Mouse (Mus musculus): ENCODE measurements around the gene Rccd1.

Rccd1 gene

DNA sequence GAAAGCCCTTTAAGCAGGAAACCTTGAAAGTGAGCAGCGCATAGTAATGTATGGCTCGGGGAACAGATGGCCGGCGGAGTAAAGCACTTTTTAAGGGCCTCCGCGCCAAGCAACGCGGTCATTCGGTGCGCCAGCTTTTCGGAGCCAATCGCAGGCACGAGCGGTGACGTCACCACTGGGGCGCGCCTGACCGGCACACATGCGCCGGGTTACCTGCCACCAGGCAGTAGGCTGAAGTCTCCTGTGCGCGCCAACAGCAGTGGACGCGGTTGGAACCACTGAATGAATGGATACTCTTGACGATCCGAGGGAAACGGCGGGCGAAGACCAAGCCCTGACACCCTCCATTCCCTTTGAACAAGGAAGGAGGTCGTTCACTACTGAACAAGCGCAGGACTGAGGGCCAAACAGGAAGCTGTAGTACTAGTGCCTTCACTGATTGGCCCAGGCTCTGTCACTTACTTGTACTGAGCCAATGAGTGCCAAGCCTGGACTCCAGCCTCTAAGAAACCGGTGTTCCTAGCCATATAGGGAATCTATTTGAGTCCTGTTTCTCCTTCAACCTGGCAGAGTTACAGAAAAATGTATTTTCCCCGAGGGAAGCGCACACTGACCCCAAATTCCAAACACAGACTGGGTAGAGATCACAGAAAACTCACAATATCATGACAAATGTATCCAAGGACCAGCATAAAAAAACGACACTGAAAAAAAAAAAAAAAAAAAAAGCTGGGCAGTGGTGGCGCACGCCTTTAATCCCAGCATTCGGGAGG, at the start of gene Rccd1:
TSS of gene Rccd1 (minus strand) at position 412 of the 773 bp plus-strand sequence.
- CTCF ChIA-PET, result interaction anchor here (0.6 to 0.7 kb wide), 6 partner anchors 16 to 303 kb away, joined by 3 to 11 read pairs (median 7); no protein-coding TSS in a partner anchor

DNA sequence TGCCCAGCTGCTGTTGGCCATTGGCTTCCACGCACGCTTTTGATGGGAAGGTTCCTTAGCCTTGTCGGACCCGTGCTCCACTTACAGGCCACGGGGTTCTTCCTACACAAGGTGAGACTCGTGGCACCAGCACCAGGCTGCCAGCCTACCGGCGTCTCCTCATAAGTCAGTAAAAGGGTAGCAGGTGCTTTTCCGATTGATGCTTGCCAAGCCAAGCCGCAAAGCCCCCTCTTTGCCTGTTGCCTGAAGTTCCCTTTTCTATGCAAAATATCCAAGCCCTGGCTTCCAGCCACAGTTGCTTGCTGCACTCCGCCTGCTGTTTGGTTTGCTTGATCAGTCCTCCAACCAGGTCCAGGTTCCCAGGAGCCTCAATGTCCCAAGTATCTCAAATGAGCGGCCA, 49.6 kb upstream of the Rccd1 start:
- CTCF ChIA-PET, result interaction anchor here (0.9 to 1.0 kb wide), 2 partner anchors 173 to 233 kb away, joined by 3 to 5 read pairs; no protein-coding TSS in a partner anchor

DNA sequence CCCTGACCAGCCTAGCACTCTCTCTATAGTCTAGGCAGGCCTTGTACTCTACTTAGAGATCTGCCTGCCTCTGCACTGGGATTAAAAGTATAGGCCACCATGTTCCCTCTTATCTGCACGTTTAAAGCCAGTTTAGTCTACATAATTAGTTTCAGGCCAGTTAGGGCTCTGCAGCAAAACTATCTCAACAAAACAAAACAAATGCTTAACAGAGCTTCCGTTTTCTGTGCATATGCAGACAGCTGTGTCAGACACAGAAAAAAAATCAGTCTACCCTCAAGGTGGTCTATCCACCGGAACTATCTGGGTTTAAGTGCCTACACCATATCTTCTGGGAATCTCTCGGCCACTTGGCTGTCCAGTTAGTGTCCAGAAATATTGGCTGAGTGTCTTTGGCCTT, 49.1 kb upstream of the Rccd1 start:
- CTCF ChIA-PET, result interaction anchor here (0.6 to 1.0 kb wide), 3 partner anchors 12 to 232 kb away, joined by 3 to 5 read pairs (median 3); no protein-coding TSS in a partner anchor

DNA sequence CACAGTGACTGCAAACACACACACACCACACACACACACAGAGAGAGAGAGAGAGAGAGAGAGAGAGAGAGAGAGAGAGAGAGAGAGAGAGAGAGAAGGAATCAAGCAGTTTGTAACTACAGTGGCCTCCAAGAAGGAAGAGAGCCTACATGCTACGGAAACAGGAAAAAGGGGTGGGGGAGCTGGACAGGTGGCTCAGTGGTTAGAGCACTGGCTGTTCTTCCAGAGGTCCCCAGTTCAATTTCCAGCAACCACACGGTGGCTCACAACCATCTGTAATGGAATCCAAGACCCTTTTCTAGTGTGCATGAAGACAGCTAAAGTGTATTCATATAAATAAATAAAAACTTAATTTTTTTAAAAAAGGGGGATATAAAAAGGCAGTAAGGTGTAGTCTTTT, 48.4 kb upstream of the Rccd1 start:
- CTCF ChIA-PET, result interaction anchor here (0.6 to 1.0 kb wide), 4 partner anchors 232 to 281 kb away, joined by 3 to 7 read pairs (median 4); no protein-coding TSS in a partner anchor

DNA sequence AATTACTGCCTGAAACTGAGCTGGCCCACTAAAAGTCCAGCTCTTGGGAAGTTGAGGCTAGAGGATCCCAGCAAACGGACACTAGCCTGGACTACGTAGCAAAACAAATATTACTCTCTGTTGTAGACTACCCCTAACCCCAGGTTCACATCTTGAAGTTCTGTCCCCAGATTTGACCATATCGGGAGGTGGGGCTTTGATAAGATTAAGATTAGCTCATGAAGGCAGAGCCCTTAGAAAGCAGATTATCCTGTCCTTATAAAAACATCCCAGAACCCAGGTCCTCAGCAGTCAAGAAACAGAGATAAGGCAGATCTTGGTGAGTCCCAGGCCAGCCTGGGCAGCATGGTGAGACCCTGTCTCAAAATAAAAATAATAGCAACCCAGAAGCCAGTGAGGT, 47.9 kb upstream of the Rccd1 start:
- CTCF ChIA-PET, result interaction anchor here (0.6 to 0.8 kb wide), 5 partner anchors 41 to 281 kb away, joined by 3 to 12 read pairs (median 3); no protein-coding TSS in a partner anchor

DNA sequence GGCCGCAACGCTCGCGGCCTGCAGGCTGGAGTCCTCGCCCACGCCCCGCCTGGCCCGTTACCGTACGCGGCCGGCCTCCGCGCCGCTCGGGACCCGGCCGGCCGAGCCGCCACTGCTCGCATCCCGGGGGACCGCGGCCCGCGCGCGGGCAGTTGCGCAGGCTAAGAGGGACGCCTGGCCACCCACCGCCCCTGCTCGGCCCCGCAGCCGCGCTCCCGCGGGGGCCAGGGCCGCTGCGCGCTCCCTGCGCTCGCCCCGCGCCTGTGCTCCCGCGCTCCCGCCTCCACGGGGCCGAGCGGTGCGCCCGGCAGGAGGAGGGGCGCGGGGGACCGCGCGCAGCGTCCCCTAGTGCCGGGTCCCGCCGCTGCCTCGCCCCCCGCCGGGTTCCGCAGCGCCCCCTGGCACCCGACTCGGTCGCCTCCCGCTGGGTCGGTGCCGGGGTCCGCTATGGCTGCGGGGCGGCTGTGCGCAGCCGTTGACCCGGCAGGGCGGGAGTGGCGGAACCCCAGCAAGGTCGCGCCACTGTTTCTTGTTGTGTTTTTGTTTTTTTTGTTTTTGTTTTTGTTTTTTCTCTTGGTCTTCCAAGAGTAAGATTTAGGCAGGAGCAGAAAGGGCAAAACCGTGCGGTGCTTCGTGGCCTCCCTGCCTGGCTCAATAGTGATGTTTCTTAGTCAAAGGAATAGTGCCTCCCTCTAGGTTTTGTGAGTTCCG, 46.9 kb upstream of the Rccd1 start, which contains the start of gene Man2a2:
TSS of gene Man2a2 (minus strand) at position 335 of the 711 bp plus-strand sequence.
- CTCF ChIA-PET, result interaction anchor here (0.6 to 0.8 kb wide), 2 partner anchors 138 to 207 kb away, joined by 3 to 4 read pairs; no protein-coding TSS in a partner anchor

DNA sequence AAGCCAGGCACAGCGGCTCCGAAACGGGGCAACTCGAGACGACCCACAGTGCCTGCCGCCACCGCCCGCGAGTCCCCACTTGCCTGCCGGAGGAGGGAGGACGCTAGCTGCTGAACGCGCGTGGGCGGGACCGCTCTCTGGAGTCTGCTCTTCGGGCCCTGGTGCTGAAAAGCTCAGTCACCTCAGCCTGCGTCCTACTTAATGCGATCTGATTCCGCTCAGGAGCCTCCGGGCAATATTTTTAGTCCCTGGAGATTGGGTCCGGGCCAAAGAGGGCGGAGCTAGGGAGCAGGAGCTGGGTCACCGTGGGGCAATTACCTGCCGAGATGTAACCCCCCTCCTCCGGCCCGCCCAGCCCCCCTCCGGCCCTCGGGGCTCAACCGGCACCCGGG, 46.4 kb upstream of the Rccd1 start:
- CTCF ChIA-PET, result interaction anchor here (0.6 kb wide), 1 partner anchor 138 kb away, joined by 4 read pairs; no protein-coding TSS in a partner anchor

DNA sequence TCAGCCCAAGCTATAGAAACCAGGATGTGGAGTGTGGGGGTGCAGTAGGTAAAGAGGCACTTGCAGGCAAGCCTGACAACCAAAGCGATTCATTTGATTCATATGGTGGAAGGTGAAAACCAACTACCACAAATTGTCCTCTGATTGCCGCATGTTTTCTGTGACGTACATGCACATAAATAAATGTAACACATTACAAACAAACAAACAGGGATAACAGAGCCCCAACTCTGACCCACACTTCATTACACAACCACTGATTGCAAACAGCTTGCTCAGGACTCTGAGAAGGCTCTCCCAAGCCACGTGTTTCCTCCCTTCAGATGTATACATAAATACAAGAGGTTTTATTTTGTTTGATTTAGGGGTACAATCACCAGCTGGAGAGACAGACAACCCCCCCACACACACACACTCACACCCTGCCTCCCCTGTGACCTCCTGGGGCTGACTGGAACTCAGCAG, 45.7 kb upstream of the Rccd1 start:
- CTCF ChIA-PET, result interaction anchor here (0.6 to 1.0 kb wide), 3 partner anchors 17 to 111 kb away, joined by 4 to 6 read pairs (median 6); no protein-coding TSS in a partner anchor

DNA sequence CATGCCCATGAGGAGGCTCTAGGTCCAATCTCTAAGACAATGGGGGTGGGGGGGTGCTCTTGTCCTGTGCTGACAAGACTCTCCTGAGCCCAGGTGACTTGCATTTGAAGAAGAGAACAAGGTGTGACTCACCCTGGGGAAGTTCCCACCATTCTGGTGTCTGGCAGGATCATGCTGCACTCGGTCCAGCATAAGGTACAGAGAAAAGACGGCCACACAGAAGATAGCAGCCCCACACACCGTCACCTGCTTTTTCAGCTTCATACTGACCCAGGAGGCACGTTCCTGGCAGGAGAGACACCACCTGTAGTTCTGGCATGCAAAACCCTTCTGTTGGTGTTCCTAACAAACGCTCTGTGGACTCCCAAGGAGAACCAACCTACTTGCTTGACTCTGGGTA, 45.2 kb upstream of the Rccd1 start:
- CTCF ChIA-PET, result interaction anchor here (0.6 to 1.0 kb wide), 5 partner anchors 17 to 414 kb away, joined by 3 to 7 read pairs (median 6); no protein-coding TSS in a partner anchor

DNA sequence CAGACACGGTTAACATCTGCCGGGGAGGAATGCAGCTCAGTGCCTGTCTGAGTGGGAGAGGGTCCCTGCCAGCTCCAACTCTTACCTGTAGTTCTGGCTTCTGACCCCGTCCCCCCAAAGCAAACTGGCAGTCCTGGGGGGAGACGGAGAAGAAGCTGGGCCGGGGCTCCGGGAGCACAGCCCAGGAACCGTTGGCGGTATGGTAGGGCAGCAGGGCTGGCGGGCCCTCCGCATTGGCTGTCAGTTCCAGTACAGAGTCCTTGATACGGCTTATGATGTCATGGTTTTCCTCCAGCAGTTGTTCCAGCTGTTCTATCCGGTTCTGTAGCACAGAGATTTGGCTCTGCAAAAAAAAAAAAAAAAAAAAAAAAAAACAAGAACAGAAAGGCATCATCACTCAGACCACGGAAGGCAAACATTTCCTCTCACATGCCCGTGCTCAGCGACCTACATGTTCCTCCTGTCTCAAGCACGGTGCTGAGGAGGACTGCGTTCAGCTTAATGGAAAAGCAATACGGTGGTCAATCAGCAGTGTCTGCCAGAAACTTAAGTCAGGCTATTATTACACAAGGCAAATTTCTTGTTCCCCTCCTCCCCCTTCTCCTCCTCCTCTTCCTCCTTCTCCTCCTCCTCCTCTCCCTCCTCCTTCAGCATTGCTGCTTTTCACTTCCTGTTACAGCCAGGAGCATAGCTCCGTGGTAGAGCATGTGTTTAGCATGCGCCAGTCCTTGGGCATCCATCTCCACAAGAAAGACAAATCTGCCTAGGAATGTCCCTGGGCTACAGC, 44.6 kb upstream of the Rccd1 start:
- CTCF ChIA-PET, result interaction anchor here (0.7 to 1.0 kb wide), 4 partner anchors 18 to 415 kb away, joined by 3 to 7 read pairs (median 5); no protein-coding TSS in a partner anchor

DNA sequence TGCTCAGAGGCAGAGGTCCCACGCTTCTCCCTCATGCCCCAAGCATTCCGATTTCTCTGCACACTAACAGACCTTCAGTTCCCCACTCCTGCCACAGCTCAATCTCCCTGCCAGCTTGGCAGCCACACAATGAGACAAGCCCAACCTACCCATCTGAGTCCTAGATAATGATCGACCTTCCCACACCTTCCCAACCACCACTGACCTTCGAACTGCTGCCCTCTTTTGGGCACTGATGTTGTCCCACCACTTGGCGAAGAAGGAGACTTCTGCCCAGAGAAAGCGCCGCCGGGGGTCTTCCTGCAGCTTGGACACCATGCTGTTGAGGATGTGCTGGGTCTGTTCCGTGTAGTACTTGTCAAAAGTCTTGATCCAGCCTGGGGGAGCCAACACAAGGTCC, 43.8 kb upstream of the Rccd1 start:
- CTCF ChIA-PET, result no interaction called here

DNA sequence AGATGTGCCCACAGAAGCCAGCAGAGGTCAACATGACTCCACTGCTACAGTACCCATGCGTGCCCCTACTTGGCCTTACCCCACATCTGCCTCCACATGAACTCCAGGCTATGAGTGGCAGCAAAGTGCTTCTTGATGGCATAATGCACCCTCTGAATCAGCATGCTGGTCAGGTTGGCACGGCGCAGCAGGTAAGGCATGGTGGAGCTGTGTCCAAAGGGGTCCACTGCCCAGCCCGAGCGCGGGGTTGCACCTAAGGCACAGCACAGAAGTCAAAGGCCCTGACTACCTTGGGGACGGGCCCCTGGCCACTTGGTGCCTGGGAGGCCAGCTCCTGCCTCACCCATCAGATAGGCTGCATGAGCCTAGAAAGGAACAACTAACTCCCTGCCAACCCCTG, 43.0 kb upstream of the Rccd1 start:
- CTCF ChIA-PET, result no interaction called here

DNA sequence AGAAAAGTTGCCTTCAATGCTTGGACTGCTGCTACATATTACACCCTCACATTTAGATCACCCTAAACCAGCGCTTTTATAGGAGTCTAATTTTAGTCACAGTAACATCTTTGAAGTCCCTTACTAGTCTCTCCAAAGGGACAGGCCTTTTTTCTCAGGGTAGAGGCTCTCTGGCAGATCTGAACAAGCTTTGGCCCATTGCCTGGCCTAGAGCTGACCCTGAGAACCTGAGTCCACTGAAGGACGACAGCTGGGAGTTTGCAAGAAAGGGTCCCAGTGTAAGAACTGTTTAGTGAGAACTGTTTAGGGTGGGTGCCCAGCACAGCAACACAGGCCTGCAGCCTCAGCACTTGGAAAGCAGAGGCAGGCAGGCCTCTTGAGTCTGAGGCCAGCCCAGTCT, 41.5 kb upstream of the Rccd1 start:
- CTCF ChIA-PET, result no interaction called here

DNA sequence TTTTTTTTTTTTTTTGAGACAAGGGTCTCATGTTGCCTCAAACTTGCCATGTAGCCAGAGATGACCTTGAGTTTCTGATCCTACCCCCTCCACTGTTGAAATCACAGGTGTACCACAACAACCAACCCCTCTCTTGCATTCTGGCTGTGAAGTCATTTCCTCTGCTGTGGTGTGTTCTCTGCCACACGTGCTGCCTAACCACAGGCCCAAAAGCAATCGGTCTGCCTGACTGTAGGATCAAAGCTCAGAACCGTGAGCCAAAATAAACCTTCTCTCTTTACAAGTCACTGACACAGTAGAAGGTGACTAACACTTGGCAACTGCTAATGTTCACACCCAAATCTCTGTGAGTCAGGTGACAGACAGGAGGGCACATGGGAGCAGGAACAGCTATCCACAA, 36.2 kb upstream of the Rccd1 start:
- CTCF ChIA-PET, result no interaction called here

DNA sequence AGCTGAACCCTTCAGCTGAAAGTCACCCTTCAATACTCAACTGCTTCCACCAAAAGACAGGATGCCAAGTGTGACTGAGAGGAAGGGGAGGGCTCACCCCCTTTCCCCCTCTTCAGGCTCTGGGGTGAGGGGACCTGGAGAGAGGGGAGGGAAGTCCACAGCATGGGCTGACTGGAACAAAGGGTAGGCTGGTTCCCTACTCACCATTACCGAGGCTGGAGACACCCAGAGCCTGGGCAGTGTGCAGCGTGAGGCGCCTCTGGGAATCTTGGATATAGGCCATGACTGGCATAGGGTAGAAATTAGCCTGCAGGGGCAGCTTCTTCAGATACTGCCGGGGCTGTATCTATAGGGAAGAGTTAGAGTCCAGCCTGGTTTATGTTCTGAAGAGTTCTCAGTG, 33.8 kb upstream of the Rccd1 start:
- CTCF ChIA-PET, result no interaction called here

DNA sequence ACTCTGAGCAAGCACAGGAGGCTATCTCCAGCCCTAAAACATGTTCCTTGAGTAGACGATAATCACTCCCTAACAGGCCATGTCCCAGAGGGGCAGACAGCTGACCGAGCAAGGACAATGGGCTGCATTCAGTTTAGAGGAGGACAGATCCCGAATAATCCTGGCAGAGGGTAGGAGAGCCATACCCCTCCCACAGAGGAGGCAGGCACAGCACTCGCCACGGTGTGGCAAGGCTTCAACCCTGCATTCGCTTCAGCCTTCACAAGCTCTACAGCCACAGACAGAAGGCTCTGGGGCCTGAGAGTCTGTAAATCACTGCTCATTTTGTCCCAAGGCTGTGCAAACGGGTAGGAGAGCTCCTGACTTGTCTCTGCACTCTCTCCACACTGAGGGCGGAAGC, 32.9 kb upstream of the Rccd1 start:
- CTCF ChIA-PET, result no interaction called here

DNA sequence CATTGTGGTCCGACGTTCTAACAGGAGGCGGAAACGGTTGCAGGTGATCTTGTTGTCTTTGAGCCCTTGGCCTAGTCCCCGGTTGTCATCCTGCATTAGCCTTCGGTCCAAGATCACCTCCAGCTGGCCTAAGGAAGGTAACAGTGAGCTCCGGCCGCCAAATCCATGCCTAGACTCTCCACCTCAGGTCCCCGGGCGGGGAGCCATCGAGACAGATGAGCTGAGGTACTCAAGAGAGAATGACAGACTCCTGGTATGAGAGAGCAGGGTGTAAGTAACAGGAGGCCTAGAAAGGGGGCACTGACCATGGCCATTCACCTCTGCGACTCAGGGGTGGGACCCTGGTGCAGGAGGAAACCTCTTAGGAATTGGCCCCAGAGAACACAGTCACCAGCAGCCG, 32.1 kb upstream of the Rccd1 start:
- CTCF ChIA-PET, result no interaction called here

DNA sequence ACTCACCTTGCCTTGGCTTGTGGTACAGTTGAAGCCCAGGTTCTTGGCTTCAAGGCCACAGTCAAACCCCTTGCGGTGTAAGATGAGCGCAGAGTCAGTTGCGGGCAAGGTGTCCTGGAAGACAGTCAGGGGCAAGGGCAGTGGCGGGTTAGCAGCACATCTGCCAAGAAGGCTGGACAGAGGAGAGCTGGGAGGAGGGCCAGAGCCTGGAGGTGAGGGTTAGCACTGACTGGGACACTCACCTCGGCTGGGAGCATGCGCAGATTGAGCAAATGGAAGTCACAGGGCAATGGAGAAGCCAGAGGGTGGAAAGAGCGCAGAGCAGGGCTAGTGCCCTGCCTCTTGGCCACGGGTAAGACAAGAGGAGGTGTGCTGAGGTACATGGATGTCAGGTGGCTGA, 28.7 kb upstream of the Rccd1 start:
- CTCF ChIA-PET, result no interaction called here

DNA sequence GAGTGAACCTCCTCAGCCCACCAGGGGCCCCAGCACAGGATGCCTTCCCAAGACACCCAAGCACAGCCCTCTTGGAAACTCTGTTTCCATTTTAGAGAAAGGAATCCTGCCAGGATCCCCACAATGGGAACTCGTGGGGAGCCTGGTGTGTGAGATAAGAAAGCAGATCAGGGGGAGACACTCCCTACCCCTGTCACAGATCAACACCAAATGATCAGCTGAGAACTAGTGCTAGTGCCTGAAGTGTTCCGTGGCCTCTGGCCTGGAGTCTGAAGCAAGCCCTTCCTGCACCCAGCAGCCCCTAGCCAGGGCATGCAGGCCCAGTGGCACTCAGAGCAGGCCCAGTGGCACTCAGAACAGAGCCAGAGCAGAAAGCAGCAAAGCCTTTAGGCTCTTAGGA, 26.6 kb upstream of the Rccd1 start:
- CTCF ChIA-PET, result no interaction called here

DNA sequence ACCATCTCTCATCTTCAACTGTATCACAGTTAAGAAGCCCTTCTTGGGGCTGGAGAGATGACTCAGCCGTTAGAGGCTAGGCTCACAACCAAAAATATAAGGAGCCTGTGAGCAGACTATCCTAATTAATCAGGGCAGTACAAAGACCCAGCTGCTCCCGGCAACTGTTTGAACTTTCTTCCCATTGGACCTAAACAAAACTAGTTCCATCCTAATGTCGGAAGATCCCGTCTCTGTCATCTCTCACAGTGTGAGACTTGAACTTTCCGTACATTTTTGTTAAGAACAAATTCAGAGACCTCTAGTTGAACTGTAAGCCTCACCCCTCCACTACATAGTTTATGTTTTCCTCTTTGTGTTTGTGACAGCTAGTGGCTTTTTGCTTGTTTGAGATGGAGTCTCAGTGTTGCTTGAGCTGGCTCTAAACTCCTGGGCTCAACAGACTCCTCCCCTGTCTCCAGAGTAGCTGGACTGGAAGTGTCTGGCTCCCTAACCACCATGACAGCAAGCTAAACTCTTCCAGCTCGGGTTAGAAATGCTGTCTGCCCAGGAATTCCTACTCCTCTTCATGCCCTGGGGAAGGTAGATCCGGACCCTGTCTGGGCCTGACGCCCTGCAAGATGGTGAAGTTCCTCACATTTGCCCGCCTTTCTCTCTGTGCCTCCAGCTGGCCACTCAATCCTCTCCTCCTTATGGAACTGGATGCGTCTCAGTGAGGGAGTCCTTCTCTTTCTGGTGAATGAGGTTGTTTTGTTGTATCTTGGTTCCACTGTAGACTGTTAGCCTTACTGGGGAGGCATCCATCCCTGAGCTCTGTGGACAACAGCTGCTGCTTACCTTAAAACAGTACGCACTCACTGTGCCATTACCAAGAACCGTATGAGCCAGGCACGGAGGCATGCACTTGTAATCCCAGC, 23.7 kb upstream of the Rccd1 start:
- CTCF ChIA-PET, result no interaction called here

Data from spleen, embryonic (tissue).